Mouse (Mus musculus) spleen, adult 2 months (tissue): Measurements from ENCODE around the gene Pank3.

Experiments used
- CTCF ChIP-seq: fragments of 200-500 bp; IDR thresholded peaks from 2 replicates; pipeline ENCODE4 v1.5.1; 2011; ENCODE audit warnings: mild to moderate bottlenecking, inconsistent platforms; ENCODE audit not compliant: insufficient read depth, insufficient read length, insufficient replicate concordance; ENCODE audit errors: extremely low read depth
- POLR2A ChIP-seq: fragments of 200-500 bp; IDR thresholded peaks from 2 replicates; pipeline ENCODE4 v1.6.1; 2011; ENCODE audit warnings: low read depth, low read length, inconsistent platforms

GRCm38 (mm10) chr11:35726341-35726846, 42.9 kb upstream of the Pank3 start:
- TF ChIP-seq CTCF (no peak), POLR2A (no peak)
